Mouse (Mus musculus) urinary bladder, adult 18-20 months (tissue): ENCODE results near the gene BC100530.
A peak's percentile ranks its signal among the peaks of the same experiment; 100 is the strongest.
"Not testable (repeated sequence)": the region's sequence is repeated elsewhere in the genome, so short reads cannot be mapped to it uniquely, and the experiment has no call there.

Source experiments
- DNase-seq, 2 experiments: peaks; one replicate each; pipeline ENCODE4 v3.0.0; 2022; ENCODE audit warnings: low spot score in 2 of 2, mixed read lengths in 2 of 2

Gene BC100530

GRCm38 (mm10) chr16:36367648-36368047 is at the start of gene BC100530:
TSS of gene BC100530 (minus strand) at chr16:36367748.
- not testable (repeated sequence) for DNase-seq

DNA sequence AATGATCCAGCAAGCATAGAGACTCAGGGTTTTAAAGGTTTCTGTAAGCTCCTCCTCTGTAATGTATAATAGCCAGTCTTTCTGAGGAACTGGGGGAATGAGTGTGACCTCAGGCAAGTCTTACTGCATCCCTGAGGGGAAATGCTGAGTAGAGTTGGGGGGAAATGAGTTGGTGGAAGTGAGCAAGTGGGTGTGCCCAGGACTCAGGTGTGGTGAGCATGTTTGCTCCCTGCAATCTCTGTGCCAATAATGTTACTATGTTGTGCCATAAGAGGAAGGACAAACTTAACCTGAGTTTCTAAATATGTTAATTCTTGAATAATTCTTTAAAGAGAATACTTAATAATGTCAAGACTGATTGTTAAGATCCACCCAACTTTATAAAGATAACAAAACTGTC is 40.8 kb upstream of the BC100530 start, which contains the start of gene Stfa2:
TSS of gene Stfa2 (minus strand) at position 101 of the 400 bp plus-strand sequence.
- no peak for DNase-seq

DNA sequence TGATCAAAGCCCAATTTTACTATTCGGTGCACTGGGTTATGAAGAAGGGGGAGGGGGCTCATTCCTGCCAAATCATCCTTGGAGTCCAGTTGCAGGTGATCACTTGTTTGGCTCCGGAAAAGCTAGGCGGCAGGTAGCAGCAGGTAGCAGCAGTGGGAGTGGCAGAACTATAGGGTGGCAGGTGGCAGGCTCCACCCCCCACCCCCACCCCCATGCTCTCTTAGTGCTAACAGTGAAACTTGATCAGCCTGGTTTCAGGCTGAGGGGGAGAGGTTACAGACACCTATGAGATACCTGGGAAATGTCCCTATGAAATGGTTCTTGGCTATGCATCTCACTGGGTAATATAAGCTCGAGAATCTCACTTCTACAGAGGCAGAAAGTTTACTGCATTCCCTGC is 21.5 kb upstream of the BC100530 start:
- peak; percentile 6 to 8 for DNase-seq

DNA sequence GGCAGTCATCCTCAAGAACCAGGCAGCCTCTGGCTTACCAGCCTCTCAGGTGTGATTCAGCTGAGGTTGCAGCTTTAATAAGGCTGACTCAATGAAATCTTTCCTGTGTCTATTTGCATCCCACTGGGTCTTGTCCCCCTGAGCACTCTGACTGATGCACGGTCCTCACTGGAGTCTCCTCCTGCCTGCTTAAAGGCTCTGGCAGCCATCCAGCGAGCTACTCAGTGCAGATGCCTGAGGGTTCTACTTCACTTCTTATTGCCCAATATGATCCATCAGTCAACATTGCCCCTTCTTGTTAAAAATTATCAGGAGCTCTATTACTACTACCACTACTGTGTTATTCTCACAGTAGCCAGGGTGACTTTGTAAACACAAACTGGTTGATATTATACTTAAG is 30.4 kb downstream of the BC100530 start:
- DNase-seq: no peak

GRCm38 (mm10) chr16:36334232-36334631 is 33.3 kb downstream of the BC100530 start, which contains the start of gene BC117090:
TSS of gene BC117090 (minus strand) at chr16:36334332.
- DNase-seq: no peak

- no peak for DNase-seq
Observed at GRCm38 (mm10) chr16:36319286-36319685, 48.3 kb downstream of the BC100530 start.

GRCm38 (mm10) chr16:36316111-36316510 is 51.4 kb downstream of the BC100530 start:
- not testable (repeated sequence) for DNase-seq
